Mouse (Mus musculus) forebrain, postnatal 0 days (tissue): Measurements from ENCODE around the gene Ano6. TPM values are rescaled to one million over a fixed set of nuclear protein-coding genes. Genes with fewer than 3 reads are reported as not detected.

Experiments used
- ATAC-seq: fragments of 200-750 bp; cut with Nextera tagmentation; 2 replicates; pipeline ENCODE4 v1.8.0; 2017; ENCODE audit warnings: mild to moderate bottlenecking, moderate library complexity
- DNase-seq: peaks from one replicate; pipeline ENCODE4 v3.0.0-alpha.2; 2015
- H3K27ac ChIP-seq: fragments of 300-500 bp; sonication (generic); 2 replicates; pipeline ENCODE4 v1.5.1; 2014; ENCODE audit warnings: low read depth, mild to moderate bottlenecking, antibody characterized with exemption, low read length, moderate library complexity, mixed read lengths
- H3K27me3 ChIP-seq: fragments of 300-500 bp; sonication (generic); 2 replicates; pipeline ENCODE4 v1.6.1; 2014; ENCODE audit warnings: mild to moderate bottlenecking, low read length, mixed read lengths; ENCODE audit not compliant: insufficient read depth
- H3K36me3 ChIP-seq: fragments of 300-500 bp; sonication (generic); 2 replicates; pipeline ENCODE4 v1.6.1; 2014; ENCODE audit warnings: mild to moderate bottlenecking, moderate library complexity; ENCODE audit not compliant: insufficient read depth
- H3K4me1 ChIP-seq: fragments of 300-500 bp; sonication (generic); 2 replicates; pipeline ENCODE4 v1.6.1; 2014; ENCODE audit warnings: antibody characterized with exemption; ENCODE audit not compliant: insufficient read depth
- H3K4me2 ChIP-seq: fragments of 300-500 bp; sonication (generic); 2 replicates; pipeline ENCODE4 v1.6.1; 2014; ENCODE audit warnings: low read depth, mild to moderate bottlenecking, moderate library complexity
- H3K4me3 ChIP-seq: fragments of 300-500 bp; sonication (generic); 2 replicates; pipeline ENCODE4 v1.5.1; 2014; ENCODE audit warnings: low read depth, low read length, mixed read lengths
- H3K9ac ChIP-seq: fragments of 300-500 bp; sonication (generic); 2 replicates; pipeline ENCODE4 v1.6.1; 2014; ENCODE audit warnings: mild to moderate bottlenecking
- H3K9me3 ChIP-seq: fragments of 300-500 bp; sonication (generic); 2 replicates; pipeline ENCODE4 v1.6.1; 2016; ENCODE audit warnings: low read length
- CTCF ChIP-seq: sonication (generic); IDR thresholded peaks from 2 replicates; pipeline ENCODE4 v1.5.1; 2016; ENCODE audit warnings: antibody characterized with exemption, control low read depth, low read depth
- WGBS: fragments of 180-500 bp; shearing (Covaris S2); extraction: QIAGEN DNeasy Blood & Tissue Kit; methylation state at CpG from one replicate; pipeline ENCODE4 v1.1.7; 2014; 5-methylcytosine and 5-hydroxymethylcytosine counted together
- polyA plus RNA-seq: library from polyadenylated mRNA; unstranded; fragments of >200 nt; fragmentation: Nextera tagmentation; extraction: Ambion mirVana; gene quantifications from 2 replicates; pipeline ENCODE4 v1.2.1, GENCODE M21; 2015
- total RNA-seq: library from RNA; depleted of rRNA; stranded (reverse); fragments of >200 nt; gene quantifications from 2 replicates; pipeline ENCODE4 v1.2.3, GENCODE M21; 2014

The Ano6 gene
- total and polyA plus RNA-seq, 2 experiments from 2014 or later, result 17.2 to 32.6 TPM

DNA sequence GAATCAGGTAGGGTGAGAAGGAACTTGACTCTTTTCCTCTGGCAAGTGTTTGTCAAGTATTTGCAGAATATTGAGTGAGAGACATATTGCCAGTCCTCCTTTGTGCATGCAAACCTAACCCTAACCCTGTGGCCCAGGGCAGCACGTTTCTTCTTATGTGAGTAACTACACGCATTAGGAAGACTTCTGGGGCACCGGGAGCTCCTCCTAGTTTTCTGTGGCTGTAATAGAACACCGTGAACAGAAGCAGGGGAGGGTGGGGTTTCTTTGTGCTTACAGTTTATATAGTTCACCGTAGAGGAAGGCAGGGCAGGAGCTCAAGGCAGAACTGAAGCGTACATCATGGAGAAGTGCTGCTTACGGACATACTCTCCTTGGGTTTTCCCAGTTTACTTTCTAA, 65.3 kb downstream of the Ano6 start:
- Histone ChIP-seq H3K4me1 (no peaks in the 10 kb centered on the region), H3K27me3 (no peaks in the 10 kb centered on the region), H3K4me2 (no peak overlapping the region), H3K9me3 (no peaks in the 10 kb centered on the region), H3K9ac (no peak overlapping the region), H3K27ac (no peak overlapping the region), H3K4me3 (no peak overlapping the region), H3K36me3 (no peaks in the 10 kb centered on the region)
- 68% methylated on average over 7 of the region's 7 CpGs for whole genome bisulfite sequencing
- ATAC-seq, result no peak
- TF ChIP-seq CTCF, result no peak
- no peak for DNase-seq

DNA sequence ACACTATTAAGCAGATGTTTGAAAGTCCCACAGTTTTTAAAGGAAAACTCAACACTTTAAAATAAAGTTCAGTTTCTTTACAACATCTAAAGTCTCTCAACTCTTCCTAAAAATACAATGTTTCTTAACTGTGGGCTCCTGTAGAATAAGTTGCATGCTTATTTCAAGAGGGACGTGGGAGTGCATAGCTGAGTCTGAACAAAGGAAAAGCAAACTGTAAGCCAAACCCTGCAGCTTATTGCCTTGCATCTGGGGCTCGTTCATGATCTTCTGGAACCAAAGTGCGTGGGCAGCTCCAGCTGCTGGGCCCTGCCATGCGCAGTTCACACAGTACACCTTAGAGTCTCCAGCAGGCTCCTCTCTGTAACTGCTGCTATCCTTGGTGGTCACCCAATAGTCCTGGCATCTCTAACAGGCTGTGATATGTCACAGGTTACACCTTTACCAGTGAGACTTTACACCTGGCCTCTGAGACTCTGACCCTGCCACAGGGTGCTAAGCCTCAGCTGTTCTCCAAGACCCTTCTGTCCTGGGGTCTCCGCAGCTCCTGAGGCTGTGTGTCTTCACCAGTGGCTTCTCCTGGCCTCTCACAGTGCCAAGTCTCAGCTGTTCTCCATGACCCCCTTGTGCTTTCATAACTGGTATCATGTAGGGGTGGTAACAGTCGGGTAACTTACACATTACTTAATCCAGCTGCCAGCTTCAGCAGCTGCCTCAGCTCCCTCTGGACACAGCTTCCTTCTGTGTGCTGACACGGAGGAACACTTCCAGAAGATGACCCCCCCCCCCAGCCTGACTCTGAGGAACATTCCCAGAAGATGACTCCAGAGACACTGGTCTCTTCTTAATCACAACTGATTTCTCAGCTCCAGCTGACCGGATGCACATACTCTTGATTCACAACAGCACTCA, 66.3 kb downstream of the Ano6 start:
- H3K36me3 ChIP-seq, result no peaks in the 10 kb centered on the region
- H3K4me2 ChIP-seq, result no peak overlapping the region
- H3K9me3 ChIP-seq, result no peaks in the 10 kb centered on the region
- H3K4me3 ChIP-seq, result no peak overlapping the region
- no peak overlapping the region for H3K27ac ChIP-seq
- H3K9ac ChIP-seq, result no peak overlapping the region
- H3K27me3 ChIP-seq, result no peaks in the 10 kb centered on the region
- no peaks in the 10 kb centered on the region for H3K4me1 ChIP-seq
- no peak for TF ChIP-seq CTCF
- WGBS, result 81% methylated on average over 8 of the region's 8 CpGs
- DNase-seq, result no peak
- no peak for ATAC-seq

DNA sequence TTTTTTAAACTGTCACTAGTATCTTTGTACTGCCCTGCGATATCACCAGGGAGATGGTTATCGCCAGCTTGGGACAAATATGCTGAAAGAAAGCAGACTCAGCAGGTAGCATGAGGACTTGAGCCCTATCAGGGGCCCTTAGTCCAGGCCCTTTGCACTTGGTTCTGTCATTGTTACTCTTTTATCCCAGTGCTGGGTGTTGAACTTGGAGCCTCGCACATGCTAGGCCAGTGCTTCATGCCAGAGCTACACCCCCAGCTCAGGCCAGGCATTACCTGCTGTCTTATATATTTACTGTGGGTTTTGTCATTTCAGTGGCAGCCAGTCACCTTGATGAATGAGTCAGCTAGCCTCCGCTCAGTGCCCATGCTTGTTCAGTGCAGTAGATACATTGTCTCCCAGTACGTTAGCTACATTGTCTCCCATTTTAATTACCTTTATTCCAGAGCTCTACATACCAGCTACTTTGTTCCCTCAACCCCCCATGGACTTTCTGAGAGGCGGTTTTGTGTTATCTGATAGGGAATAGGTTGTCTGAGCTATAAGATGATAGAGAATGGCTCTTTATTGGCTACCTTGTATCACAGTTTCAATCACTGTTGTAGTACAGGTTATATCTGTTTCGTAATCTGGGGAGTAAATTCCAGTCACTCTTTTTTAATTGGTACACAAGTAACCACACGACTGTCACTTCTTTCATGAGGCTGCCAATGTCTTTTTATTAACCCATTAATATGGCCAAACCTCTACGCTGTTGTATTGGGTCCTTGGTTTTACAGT, 68.4 kb downstream of the Ano6 start:
- no peak for DNase-seq
- Histone ChIP-seq H3K9ac (no peak overlapping the region), H3K36me3 (no peaks in the 10 kb centered on the region), H3K4me3 (no peak overlapping the region), H3K9me3 (no peaks in the 10 kb centered on the region), H3K4me2 (no peak overlapping the region), H3K27me3 (no peaks in the 10 kb centered on the region), H3K27ac (no peak overlapping the region), H3K4me1 (no peaks in the 10 kb centered on the region)
- no peak for TF ChIP-seq CTCF
- 69% methylated on average over 9 of the region's 9 CpGs for WGBS
- no peak for ATAC-seq

DNA sequence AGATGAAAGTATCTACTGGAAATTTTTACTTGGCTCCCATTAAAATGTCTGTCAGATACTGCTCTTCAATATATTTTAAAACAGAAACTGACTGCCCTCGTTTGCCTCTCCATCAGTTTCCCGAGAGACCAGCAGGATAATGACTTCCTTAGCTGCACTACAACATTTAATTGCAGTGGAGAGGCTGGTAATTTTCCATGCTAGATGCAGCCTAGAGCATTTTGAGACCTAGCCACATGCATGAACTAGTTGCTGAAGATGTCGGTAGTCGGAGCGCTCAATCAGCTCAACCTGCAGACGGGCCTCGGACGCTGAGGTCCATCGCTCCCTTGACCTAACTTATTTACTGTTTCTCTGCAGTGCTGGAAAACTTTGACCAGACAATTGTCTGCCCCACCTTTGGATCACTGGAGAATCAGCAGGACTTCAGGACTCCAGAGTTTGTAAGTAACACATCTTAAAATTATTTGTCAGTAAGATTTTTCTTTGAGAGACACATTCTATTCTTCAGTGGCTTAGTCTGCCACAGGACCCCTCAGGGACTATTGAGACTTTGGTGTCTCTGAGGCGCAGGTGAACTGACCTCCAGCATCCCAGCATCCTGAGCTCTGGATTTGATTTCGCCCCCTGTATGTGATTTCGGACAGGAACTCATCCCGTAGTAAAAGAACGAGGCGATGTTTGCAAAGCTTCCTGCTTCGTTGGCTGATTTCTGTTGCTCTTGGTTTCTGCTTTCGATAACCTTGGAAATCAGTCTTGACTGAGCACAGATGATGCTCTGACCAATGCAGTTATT, 73.4 kb downstream of the Ano6 start:
- DNase-seq (no peak), ATAC-seq (no peak)
- Histone ChIP-seq H3K4me1 (no peaks in the 10 kb centered on the region), H3K9me3 (no peaks in the 10 kb centered on the region), H3K4me2 (no peak overlapping the region), H3K4me3 (no peak overlapping the region), H3K27me3 (no peaks in the 10 kb centered on the region), H3K36me3 (no peaks in the 10 kb centered on the region), H3K9ac (no peak overlapping the region), H3K27ac (no peak overlapping the region)
- TF ChIP-seq CTCF, result no peak
- WGBS, result 85% methylated on average over 17 of the region's 17 CpGs

DNA sequence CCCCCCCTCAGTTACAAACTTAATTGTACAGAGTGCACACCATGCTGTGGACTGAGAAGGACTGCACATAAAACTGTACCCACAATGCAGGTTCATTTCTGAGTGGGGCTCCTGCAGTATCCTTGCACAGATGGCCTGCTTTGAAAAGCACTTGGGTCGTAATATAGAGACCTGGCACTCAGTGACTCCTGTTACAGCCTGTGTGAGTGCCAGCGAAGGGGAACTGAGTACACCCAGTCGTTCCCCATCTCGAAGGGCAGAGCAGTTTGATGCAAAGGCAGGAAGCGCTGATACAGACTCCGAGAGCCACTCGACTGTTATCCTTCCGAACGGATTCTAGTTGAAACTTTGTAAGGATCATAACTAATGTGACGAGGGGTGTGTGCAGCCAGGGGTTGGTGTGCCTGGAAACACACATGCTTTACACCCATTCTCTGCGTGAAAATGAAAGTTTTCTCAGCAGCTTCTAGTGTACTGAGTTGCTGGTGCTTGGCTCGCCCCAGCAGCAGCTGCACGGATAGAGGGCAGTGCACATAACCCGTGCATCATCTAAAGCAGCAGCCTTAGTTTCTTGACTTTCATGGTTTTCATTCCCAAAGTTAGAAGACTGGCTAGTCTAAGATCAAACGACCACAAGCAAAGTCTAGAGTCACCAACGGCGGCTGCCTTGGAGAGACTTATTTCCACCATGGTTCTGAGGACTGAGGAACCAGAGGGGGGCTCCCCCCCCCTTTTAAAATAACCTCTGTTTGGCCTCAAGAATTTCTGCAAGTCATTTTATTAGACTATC, 74.9 kb downstream of the Ano6 start:
- no peak for DNase-seq
- H3K27me3 ChIP-seq, result no peaks in the 10 kb centered on the region
- H3K27ac ChIP-seq, result no peak overlapping the region
- H3K4me2 ChIP-seq, result no peak overlapping the region
- no peak overlapping the region for H3K9ac ChIP-seq
- 91% methylated on average over 17 of the region's 17 CpGs for WGBS
- no peak for ATAC-seq
- no peaks in the 10 kb centered on the region for H3K9me3 ChIP-seq
- no peaks in the 10 kb centered on the region for H3K4me1 ChIP-seq
- no peak overlapping the region for H3K4me3 ChIP-seq
- H3K36me3 ChIP-seq, result no peaks in the 10 kb centered on the region
- TF ChIP-seq CTCF, result no peak

DNA sequence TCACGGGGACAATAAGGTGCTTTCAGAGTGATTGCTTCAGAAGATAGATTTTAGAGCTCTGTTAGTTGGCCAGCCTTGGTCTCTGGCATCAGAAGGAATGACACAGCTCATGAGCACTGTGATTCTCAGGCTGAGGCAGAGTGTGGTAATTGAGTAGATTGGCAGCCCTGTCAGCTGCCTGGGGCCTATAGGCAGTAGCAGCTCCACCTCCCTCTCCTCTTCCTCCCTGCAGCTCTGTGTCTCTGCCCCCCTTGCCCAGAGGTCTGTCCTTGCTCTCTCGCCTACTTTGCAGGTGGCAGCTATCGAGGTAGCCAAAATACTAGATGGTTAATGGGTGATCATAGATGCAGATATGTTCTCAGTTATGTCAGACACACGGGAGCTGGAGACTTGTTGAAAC, 77.5 kb downstream of the Ano6 start:
- WGBS, result 90% methylated on average over 4 of the region's 4 CpGs
- H3K9me3 ChIP-seq, result no peaks in the 10 kb centered on the region
- H3K27ac ChIP-seq, result no peak overlapping the region
- H3K4me1 ChIP-seq, result no peaks in the 10 kb centered on the region
- DNase-seq (no peak), ATAC-seq (no peak)
- no peak for TF ChIP-seq CTCF
- H3K4me3 ChIP-seq, result no peak overlapping the region
- H3K4me2 ChIP-seq, result no peak overlapping the region
- no peak overlapping the region for H3K9ac ChIP-seq
- H3K27me3 ChIP-seq, result no peaks in the 10 kb centered on the region
- no peaks in the 10 kb centered on the region for H3K36me3 ChIP-seq
